Mouse (Mus musculus) Muller cell, postnatal 12 days (primary cell): ENCODE measurements at regions not wholly inside any gene's neighbourhood (a gene's known extent, or its start where the extent isn't known, plus 50 kb on each side); places are given as distances from the start of the nearest gene placed in this dataset.
A peak's percentile ranks its signal among the peaks of the same experiment; 100 is the strongest.

Source experiments
- DNase-seq: peaks from one replicate; pipeline ENCODE4 v3.0.0-alpha.2; 2015; ENCODE audit errors: inconsistent ontology term

DNA sequence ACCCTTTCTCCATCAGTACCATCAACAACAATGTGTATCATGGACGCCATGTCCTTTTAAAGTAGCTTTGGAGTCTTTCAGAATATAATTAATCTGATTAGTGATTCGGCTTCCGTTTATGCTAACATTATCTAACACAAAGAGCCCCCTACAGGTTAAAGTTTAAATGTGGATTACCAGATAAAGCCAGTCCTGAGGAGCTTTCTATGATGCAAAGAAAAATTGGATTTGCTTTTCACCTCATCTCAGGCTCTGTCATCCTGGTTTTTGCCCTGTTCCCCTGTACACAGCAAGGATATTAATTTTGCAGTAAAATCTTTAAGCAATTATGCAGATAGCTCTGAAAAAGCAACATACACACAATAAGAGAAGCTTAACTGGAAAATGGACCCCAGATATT is 412.7 kb upstream of the Tbc1d2b start:
- no peak for DNase-seq

DNA sequence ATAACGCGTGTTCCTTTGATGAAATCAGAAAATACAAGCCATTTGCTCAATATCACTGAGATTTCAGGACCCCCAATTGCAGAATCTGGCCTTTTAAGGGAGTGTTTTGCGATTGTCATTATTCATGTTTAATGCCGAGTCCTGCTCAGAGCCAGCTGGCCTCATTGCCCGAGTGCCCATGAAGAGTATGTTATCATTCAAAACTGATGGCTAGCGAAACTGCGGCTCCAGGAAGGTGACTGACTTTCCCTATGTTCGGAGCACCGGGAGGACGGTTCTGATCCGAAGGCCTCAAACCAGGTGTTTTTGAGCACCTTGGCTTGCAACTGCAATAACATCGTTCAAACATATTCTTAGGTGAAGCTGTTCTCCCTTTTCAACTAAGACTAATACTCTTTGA is 419.5 kb upstream of the Tbc1d2b start:
- DNase-seq: no peak

DNA sequence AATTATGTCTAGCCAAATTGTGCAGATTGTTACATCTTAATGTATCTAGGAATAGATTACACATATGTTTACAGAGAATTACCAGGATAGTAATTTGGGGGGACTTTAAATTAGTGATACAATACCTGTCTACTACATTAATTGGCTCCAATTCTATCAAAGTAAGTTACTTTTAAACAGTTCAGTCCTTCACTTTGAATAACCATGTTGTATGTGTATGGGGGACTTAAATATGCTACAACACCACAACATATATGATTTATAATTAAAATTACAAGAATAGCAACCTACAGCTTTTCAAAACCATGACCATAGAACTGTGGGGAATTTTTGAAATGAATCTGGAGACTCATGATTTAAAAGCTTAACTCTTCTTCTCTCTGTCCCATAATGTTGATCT is 420.5 kb upstream of the Tbc1d2b start:
- no peak for DNase-seq

- peak; percentile 33 for DNase-seq
Measured at GRCm38 (mm10) chr9:90691676-90692661, 421.4 kb upstream of the Tbc1d2b start.

- DNase-seq: peak; percentile 71
Measured at GRCm38 (mm10) chr9:90693031-90693671, 422.5 kb upstream of the Tbc1d2b start.

- DNase-seq: no peak
Measured at GRCm38 (mm10) chr9:90694051-90694645, 423.5 kb upstream of the Tbc1d2b start.

- DNase-seq: no peak
Measured at GRCm38 (mm10) chr9:90695693-90696092, 425.1 kb upstream of the Tbc1d2b start.

DNA sequence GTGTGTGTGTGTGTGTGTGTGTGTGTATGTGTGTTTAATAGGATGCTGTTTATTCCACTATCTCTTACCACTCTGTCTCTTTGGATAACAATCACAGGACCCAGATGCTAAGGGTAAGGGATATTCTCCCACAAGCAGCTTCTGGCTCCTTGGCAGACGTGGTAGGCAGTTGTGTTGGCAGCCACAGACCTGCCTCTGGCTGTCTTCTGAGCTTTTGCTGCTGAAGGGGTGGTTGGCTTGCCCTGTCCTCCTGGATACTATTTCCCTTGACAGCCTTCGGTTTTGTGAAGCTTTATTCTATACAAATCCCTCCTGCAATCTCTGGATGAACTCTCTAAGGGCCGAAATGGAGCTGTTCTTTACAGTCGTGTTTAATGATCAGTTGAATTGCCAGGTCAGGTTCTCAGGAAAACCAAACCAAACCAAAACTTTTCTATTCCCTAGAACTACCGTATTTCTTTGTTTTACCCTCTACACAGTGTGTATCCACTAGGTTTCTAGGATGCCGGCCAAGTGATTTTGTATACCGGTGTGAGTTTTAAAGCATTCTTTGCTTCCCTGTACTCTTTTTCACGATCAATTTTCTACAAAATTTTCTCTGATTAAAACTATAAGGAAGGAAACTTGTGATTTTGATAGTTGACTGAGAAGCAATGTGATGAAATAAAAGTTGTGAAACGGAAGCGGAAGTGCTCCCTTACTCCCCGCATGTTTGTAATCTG is 426.8 kb upstream of the Tbc1d2b start:
- no peak for DNase-seq

GRCm38 (mm10) chr9:90698439-90698838 is 427.8 kb upstream of the Tbc1d2b start:
- no peak for DNase-seq

- peak; percentile 44 for DNase-seq
Measured at GRCm38 (mm10) chr9:90699064-90699463, 428.5 kb upstream of the Tbc1d2b start.

DNA sequence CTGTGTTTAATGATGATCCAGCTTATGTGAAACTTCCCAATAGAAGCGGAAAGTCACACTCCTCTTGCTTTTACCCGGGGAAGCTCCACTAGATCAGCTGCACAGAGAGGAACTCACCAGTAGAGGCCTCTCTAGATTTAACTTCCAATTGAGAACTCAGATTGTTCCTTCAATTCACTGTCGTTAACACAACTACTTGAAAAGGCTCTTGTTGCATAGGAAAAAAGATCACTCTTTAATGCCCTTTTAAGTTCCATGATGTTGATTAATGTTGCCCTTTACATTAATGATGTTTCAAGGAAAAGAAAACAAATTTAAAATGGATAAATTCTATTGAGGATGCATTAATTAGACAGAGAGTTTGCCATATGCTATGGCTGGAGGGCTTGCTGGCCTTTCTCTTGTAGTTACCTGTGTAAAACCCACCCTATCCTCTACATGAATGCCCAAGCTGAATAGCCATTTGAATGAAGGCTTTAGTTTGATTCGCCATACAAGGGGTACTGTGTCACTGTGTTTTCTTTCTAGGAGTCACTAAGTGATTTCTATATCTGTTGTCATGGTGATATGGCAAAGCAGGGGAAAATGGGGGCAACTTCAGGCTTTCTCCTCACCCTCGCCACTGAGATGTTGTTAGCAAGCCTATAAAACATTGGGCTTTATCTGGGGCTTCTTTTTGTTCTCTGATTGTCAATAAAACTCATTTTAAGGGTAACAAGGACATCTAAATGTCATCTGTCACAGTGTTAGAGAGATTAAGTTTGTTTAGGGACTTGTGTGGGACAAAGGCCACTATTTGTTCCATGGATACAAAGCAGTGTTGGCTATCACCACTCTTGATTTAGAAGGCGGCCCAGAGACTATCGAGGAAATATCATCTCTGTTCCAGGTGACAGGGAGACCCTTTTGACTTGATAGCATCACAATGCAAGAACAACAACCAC is 429.9 kb upstream of the Tbc1d2b start:
- peak; percentile 62 for DNase-seq

DNA sequence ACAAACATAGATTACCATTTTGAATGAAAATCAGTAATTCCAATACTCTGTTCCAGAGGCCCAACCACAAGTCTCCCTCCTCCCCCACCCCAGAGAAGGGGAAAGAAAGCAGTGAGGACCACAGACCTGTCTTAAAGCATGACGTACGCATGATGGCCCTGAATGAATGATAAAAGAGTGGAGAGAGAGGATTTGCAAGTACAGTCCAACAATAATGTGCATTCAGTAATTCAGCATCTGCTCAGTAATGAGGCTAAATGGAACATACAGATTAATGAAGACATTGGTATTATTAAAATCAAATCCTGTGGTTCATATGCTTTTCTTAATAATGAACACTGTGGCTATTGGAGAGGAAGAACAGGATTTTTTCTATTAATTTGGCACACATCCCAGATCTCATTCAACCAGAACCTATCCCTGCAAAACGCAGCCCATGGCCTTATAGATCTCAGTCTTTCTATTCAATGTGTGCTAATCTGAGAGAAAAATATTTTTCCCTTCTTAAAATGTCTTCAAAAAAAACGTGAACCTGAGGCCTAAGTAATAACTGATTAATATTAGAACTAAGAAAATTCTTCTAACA is 430.7 kb upstream of the Tbc1d2b start:
- peak; percentile 83 for DNase-seq

DNA sequence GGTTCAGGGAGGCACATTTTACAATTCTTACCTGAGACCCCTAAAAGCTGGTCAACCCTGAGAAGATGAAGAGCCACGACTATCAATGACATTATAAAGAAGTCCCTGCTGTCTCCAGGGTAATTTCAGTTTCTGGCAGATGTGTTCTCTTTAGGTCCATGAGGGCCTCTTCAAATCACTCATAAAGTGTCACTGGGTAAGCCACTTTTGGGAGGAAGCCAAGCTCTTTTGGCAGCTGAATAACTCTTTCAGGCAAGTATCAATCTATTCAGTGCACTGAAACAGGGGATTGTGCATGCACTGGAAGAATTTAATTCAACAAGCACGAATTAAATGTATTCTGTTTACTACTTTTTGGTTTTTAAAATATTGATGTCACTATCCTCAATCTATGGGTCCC is 443.1 kb upstream of the Tbc1d2b start:
- DNase-seq: no peak

GRCm38 (mm10) chr9:90731450-90731849 is 460.8 kb upstream of the Tbc1d2b start:
- DNase-seq: peak; percentile 73

GRCm38 (mm10) chr9:90757175-90757574 is 486.6 kb upstream of the Tbc1d2b start:
- DNase-seq: no peak

DNA sequence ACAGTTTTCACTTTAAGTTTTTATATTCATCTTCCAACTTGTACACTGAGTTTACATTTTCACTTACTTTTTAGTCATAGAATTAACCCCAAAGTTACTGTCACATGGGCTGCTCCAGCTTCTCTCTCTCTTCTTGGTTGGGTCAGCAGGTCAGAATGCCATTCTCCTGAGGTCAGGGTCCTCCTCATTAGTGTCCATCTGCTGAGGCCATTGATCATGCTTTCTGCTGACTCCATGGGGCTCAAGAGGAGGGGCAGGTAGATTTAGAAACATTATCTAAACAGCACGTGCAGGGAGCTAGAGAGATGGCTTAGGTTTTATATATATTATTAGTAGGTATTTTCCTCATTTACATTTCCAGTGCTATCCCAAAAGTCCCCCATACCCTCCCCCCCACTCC is 503.7 kb upstream of the Tbc1d2b start:
- DNase-seq: no peak

GRCm38 (mm10) chr9:90789545-90789944 is 518.9 kb upstream of the Tbc1d2b start:
- DNase-seq: no peak

DNA sequence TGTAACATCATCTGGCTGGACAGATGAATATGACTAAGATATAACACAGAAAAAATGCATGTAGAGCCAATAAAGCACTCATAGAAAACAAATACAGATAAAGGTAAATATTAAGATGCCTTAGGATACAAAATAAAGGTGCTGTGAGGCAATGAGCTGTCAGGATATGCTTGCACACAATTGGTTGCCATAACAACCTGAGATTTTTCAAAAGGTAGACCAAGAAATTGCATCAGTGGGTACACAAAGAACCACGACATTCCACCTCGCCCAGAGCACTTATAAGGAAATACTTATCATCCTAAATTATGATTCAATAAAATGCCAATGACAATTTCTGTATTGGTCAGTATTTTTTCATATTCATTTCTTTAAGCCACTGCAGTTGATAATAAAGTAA is 521.3 kb upstream of the Tbc1d2b start:
- no peak for DNase-seq

DNA sequence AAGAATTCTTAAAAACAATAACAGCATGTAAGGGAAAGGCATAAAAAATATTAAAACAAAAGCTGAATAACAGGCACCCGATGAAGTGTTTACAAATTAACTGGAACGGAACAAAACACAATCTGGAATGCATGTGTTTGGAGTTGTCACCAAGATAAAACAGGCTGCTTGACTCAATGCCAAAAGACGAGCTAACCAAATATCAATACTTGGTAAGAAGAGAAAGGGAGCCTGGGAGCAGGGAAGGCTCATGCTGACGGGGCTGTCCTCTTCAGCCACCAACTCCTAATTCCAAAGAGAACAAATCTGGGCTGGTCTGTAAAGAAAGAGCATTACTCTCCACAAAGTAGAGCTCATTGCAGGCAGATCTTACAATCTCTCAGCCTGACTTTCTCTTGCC is 545.4 kb upstream of the Zic4 start:
- peak; percentile 49 for DNase-seq

- peak; percentile 55 for DNase-seq
Measured at GRCm38 (mm10) chr9:90823574-90824280, 538.5 kb upstream of the Zic4 start.
